Mouse (Mus musculus) urinary bladder, postnatal 0 days (tissue): ENCODE results near the gene Gm6890. TPM values are rescaled to one million over a fixed set of nuclear protein-coding genes. Genes with fewer than 3 reads are reported as not detected.

Source experiments
- polyA plus RNA-seq: library from polyadenylated mRNA; unstranded; fragments of >200 nt; fragmentation: Nextera tagmentation; extraction: Ambion mirVana; gene quantifications from 2 replicates; pipeline ENCODE4 v1.2.1, GENCODE M21; 2015

Gene Gm6890
- not detected in 2 replicates for polyA plus RNA-seq

GRCm38 (mm10) chrX:74740627-74741026 lies at the start of gene Gm6890:
Gm6890 (plus strand) TSS chrX:74740927.

Other genes starting within 250 kb of the Gm6890 start
- not detected in 2 replicates for gene Olfr1326-ps1, start 166.0 kb upstream of the Gm6890 start, polyA plus RNA-seq
- gene Olfr1325, start 148.2 kb upstream of the Gm6890 start, polyA plus RNA-seq: not detected in 2 replicates
- not detected in 2 replicates for gene Gm5640, start 95.3 kb upstream of the Gm6890 start, polyA plus RNA-seq
- gene Gm5936, start 96.3 kb downstream of the Gm6890 start, polyA plus RNA-seq: not detected in 2 replicates